Mouse (Mus musculus): ENCODE data around the gene Krt73. TPM values are rescaled to one million over a fixed set of nuclear protein-coding genes. Genes with fewer than 3 reads are reported as not detected.

Gene Krt73
- polyA plus RNA-seq, 1 experiment from 2014 or later: 2.0 TPM

- 53% methylated on average over 11 of the region's 11 CpGs for WGBS
- H3K36me3 ChIP-seq (ENCODE audit: control insufficient read depth, insufficient read depth, low read length): no peaks in the 10 kb centered on the region
- H3K9me3 ChIP-seq (ENCODE audit: control insufficient read depth, low read length): no peaks in the 10 kb centered on the region
- no peak for ATAC-seq
- H3K27ac ChIP-seq (ENCODE audit: low read depth, low read length): no peak overlapping the region
- H3K9ac ChIP-seq (ENCODE audit: low read depth, low read length): no peak overlapping the region
- H3K27me3 ChIP-seq (replicated peaks; ENCODE audit: control insufficient read depth, insufficient read depth, low read length): no peaks in the 10 kb centered on the region
- H3K4me1 ChIP-seq (ENCODE audit: control insufficient read depth, insufficient read depth, low read depth, low read length): peaks cover 8% of the 10 kb centered on the region
- H3K4me2 ChIP-seq (ENCODE audit: low read length): no peak overlapping the region
- no peak overlapping the region for H3K4me3 ChIP-seq (ENCODE audit: low read length)
Observed at GRCm38 (mm10) chr15:101803052-101803822, 1.1 kb upstream of the Krt73 start.

DNA sequence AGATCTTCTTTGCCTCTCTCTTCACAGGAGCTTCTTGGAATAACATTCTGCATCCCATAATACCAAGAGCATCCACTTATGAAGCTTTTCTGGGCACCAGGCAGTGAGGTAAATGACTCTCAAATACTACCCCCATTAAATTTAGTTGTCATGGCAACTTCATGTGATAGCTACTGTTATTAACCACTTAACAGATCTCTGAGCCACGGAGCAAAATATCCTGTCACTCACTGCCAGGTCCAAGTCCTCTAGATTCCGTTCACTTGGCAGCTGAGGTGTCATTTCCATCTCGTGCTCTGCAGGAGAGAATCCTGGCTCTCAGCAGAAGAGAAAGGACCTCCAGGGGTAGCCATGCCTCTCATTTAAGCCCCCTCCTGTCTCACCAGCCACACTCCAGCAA is 11.3 kb downstream of the Krt73 start:
- H3K4me3 ChIP-seq (ENCODE audit: low read length): no peak overlapping the region
- H3K9ac ChIP-seq (ENCODE audit: low read depth, low read length): no peak overlapping the region
- no peaks in the 10 kb centered on the region for H3K9me3 ChIP-seq (ENCODE audit: control insufficient read depth, low read length)
- 0 out of 2 replicates have a peak, but pooled peaks have one; percentile 37 for ATAC-seq
- no peaks in the 10 kb centered on the region for H3K36me3 ChIP-seq (ENCODE audit: control insufficient read depth, insufficient read depth, low read length)
- H3K4me1 ChIP-seq (ENCODE audit: control insufficient read depth, insufficient read depth, low read depth, low read length): peaks cover 3% of the 10 kb centered on the region; the same call in 1 of the 2 replicates
- WGBS: 19% methylated on average over 3 of the region's 3 CpGs
- no peaks in the 10 kb centered on the region for H3K27me3 ChIP-seq (replicated peaks; ENCODE audit: control insufficient read depth, insufficient read depth, low read length)
- no peak overlapping the region for H3K4me2 ChIP-seq (ENCODE audit: low read length)
- H3K27ac ChIP-seq (ENCODE audit: low read depth, low read length): no peak overlapping the region

GRCm38 (mm10) chr15:101786360-101786759 is 15.8 kb downstream of the Krt73 start, which contains the start of gene Krt72:
TSS of gene Krt72 (minus strand) at chr15:101786460.
- Histone ChIP-seq H3K4me3 (ENCODE audit: low read length) (no peak within 1 kb of the TSS), H3K36me3 (ENCODE audit: control insufficient read depth, insufficient read depth, low read length) (no peaks in the 10 kb centered on the region), H3K27ac (ENCODE audit: low read depth, low read length) (no peak within 1 kb of the TSS), H3K9ac (ENCODE audit: low read depth, low read length) (no peak within 1 kb of the TSS), H3K27me3 (replicated peaks; ENCODE audit: control insufficient read depth, insufficient read depth, low read length) (no peaks in the 10 kb centered on the region), H3K4me2 (ENCODE audit: low read length) (no peak within 1 kb of the TSS), H3K4me1 (ENCODE audit: control insufficient read depth, insufficient read depth, low read depth, low read length) (peaks cover 3% of the 10 kb centered on the region; the same call in 1 of the 2 replicates), H3K9me3 (ENCODE audit: control insufficient read depth, low read length) (no peaks in the 10 kb centered on the region)
- ATAC-seq: no peak
- WGBS: 87% methylated on average over 18 of the region's 18 CpGs

GRCm38 (mm10) chr15:101773420-101773819 is 28.7 kb downstream of the Krt73 start:
- no peak overlapping the region for H3K4me3 ChIP-seq (ENCODE audit: low read length)
- H3K4me1 ChIP-seq (ENCODE audit: control insufficient read depth, insufficient read depth, low read depth, low read length): no peaks in the 10 kb centered on the region
- no peak overlapping the region for H3K9ac ChIP-seq (ENCODE audit: low read depth, low read length)
- no peak overlapping the region for H3K4me2 ChIP-seq (ENCODE audit: low read length)
- no peaks in the 10 kb centered on the region for H3K36me3 ChIP-seq (ENCODE audit: control insufficient read depth, insufficient read depth, low read length)
- whole genome bisulfite sequencing: 81% methylated on average over 10 of the region's 10 CpGs
- no peaks in the 10 kb centered on the region for H3K9me3 ChIP-seq (ENCODE audit: control insufficient read depth, low read length)
- ATAC-seq: no peak
- H3K27me3 ChIP-seq (replicated peaks; ENCODE audit: control insufficient read depth, insufficient read depth, low read length): no peaks in the 10 kb centered on the region
- H3K27ac ChIP-seq (ENCODE audit: low read depth, low read length): no peak overlapping the region

- Histone ChIP-seq H3K4me3 (ENCODE audit: low read length) (no peak overlapping the region), H3K27me3 (replicated peaks; ENCODE audit: control insufficient read depth, insufficient read depth, low read length) (no peaks in the 10 kb centered on the region), H3K27ac (ENCODE audit: low read depth, low read length) (no peak overlapping the region), H3K4me1 (ENCODE audit: control insufficient read depth, insufficient read depth, low read depth, low read length) (no peaks in the 10 kb centered on the region), H3K9ac (ENCODE audit: low read depth, low read length) (peak overlapping the region; percentile 41; the same call in 1 of the 2 replicates), H3K36me3 (ENCODE audit: control insufficient read depth, insufficient read depth, low read length) (no peaks in the 10 kb centered on the region), H3K9me3 (ENCODE audit: control insufficient read depth, low read length) (no peaks in the 10 kb centered on the region), H3K4me2 (ENCODE audit: low read length) (no peak overlapping the region)
- WGBS: 6% methylated on average over 5 of the region's 5 CpGs
- ATAC-seq: peak; percentile 67
Observed at GRCm38 (mm10) chr15:101772711-101773081, 29.4 kb downstream of the Krt73 start.

- H3K27me3 ChIP-seq (replicated peaks; ENCODE audit: control insufficient read depth, insufficient read depth, low read length): no peaks in the 10 kb centered on the region
- WGBS: 73% methylated on average over 5 of the region's 5 CpGs
- no peak overlapping the region for H3K27ac ChIP-seq (ENCODE audit: low read depth, low read length)
- no peak overlapping the region for H3K4me3 ChIP-seq (ENCODE audit: low read length)
- H3K9ac ChIP-seq (ENCODE audit: low read depth, low read length): peak overlapping the region; percentile 41; the same call in 1 of the 2 replicates
- H3K36me3 ChIP-seq (ENCODE audit: control insufficient read depth, insufficient read depth, low read length): no peaks in the 10 kb centered on the region
- no peak for ATAC-seq
- H3K9me3 ChIP-seq (ENCODE audit: control insufficient read depth, low read length): no peaks in the 10 kb centered on the region
- no peak overlapping the region for H3K4me2 ChIP-seq (ENCODE audit: low read length)
- no peaks in the 10 kb centered on the region for H3K4me1 ChIP-seq (ENCODE audit: control insufficient read depth, insufficient read depth, low read depth, low read length)
Observed at GRCm38 (mm10) chr15:101772080-101772710, 30.0 kb downstream of the Krt73 start.

- Histone ChIP-seq H3K4me2 (ENCODE audit: low read length) (no peak overlapping the region), H3K27me3 (replicated peaks; ENCODE audit: control insufficient read depth, insufficient read depth, low read length) (no peaks in the 10 kb centered on the region), H3K36me3 (ENCODE audit: control insufficient read depth, insufficient read depth, low read length) (no peaks in the 10 kb centered on the region), H3K4me3 (ENCODE audit: low read length) (no peak overlapping the region), H3K9me3 (ENCODE audit: control insufficient read depth, low read length) (no peaks in the 10 kb centered on the region), H3K4me1 (ENCODE audit: control insufficient read depth, insufficient read depth, low read depth, low read length) (no peaks in the 10 kb centered on the region), H3K9ac (ENCODE audit: low read depth, low read length) (no peak overlapping the region), H3K27ac (ENCODE audit: low read depth, low read length) (no peak overlapping the region)
- ATAC-seq: no peak
- WGBS: 58% methylated on average over 8 of the region's 8 CpGs
Observed at GRCm38 (mm10) chr15:101770226-101770625, 31.9 kb downstream of the Krt73 start.

Other genes with a start within 250 kb of the Krt73 start
- 0.11 and 0.29 TPM in 2 replicates for gene Krt90, start 239.4 kb downstream of the Krt73 start, polyA plus RNA-seq (2015; fragmentation: Nextera tagmentation; extraction: Ambion mirVana)
- 0.20 and 0.24 TPM in 2 replicates for gene Krt75, start 228.4 kb downstream of the Krt73 start, polyA plus RNA-seq (2015; fragmentation: Nextera tagmentation; extraction: Ambion mirVana)
- not detected in 2 replicates for gene Gm5414, start 174.2 kb downstream of the Krt73 start, polyA plus RNA-seq (2015; fragmentation: Nextera tagmentation; extraction: Ambion mirVana)
- gene Gm5478, start 155.0 kb downstream of the Krt73 start, polyA plus RNA-seq (2015; fragmentation: Nextera tagmentation; extraction: Ambion mirVana): not detected in 2 replicates
- not detected in 2 replicates for gene Krt6b, start 122.1 kb downstream of the Krt73 start, polyA plus RNA-seq (2015; fragmentation: Nextera tagmentation; extraction: Ambion mirVana)
- 0.17 and 0.18 TPM in 2 replicates for gene Krt6a, start 108.0 kb downstream of the Krt73 start, polyA plus RNA-seq (2015; fragmentation: Nextera tagmentation; extraction: Ambion mirVana)
- gene Krt5, start 89.4 kb downstream of the Krt73 start, polyA plus RNA-seq (2015; fragmentation: Nextera tagmentation; extraction: Ambion mirVana): 0.15 and 0.22 TPM in 2 replicates
- gene Krt71, start 59.2 kb downstream of the Krt73 start, polyA plus RNA-seq (2015; fragmentation: Nextera tagmentation; extraction: Ambion mirVana): 1.7 and 1.8 TPM in 2 replicates
- gene Krt72, start 15.9 kb downstream of the Krt73 start, polyA plus RNA-seq (2015; fragmentation: Nextera tagmentation; extraction: Ambion mirVana): 0.24 and 0.38 TPM in 2 replicates
- 0.20 TPM in 1 of 2 replicates, not detected in the other for gene Krt2, start 15.8 kb upstream of the Krt73 start, polyA plus RNA-seq (2015; fragmentation: Nextera tagmentation; extraction: Ambion mirVana)
- gene Krt1, start 48.4 kb upstream of the Krt73 start, polyA plus RNA-seq (2015; fragmentation: Nextera tagmentation; extraction: Ambion mirVana): 15.6 and 16.9 TPM in 2 replicates
- 0.53 and 0.56 TPM in 2 replicates for gene Krt77, start 67.4 kb upstream of the Krt73 start, polyA plus RNA-seq (2015; fragmentation: Nextera tagmentation; extraction: Ambion mirVana)
- not detected in 2 replicates for gene Krt76, start 90.6 kb upstream of the Krt73 start, polyA plus RNA-seq (2015; fragmentation: Nextera tagmentation; extraction: Ambion mirVana)
- 0.09 TPM in 1 of 2 replicates, not detected in the other for gene Krt4, start 122.4 kb upstream of the Krt73 start, polyA plus RNA-seq (2015; fragmentation: Nextera tagmentation; extraction: Ambion mirVana)
- 0.65 and 0.83 TPM in 2 replicates for gene Krt79, start 138.0 kb upstream of the Krt73 start, polyA plus RNA-seq (2015; fragmentation: Nextera tagmentation; extraction: Ambion mirVana)
- gene Krt78, start 151.9 kb upstream of the Krt73 start, polyA plus RNA-seq (2015; fragmentation: Nextera tagmentation; extraction: Ambion mirVana): 0.08 TPM in 1 of 2 replicates, not detected in the other
- 5.4 and 6.2 TPM in 2 replicates for gene Krt8, start 202.1 kb upstream of the Krt73 start, polyA plus RNA-seq (2015; fragmentation: Nextera tagmentation; extraction: Ambion mirVana)
- gene Krt18, start 225.8 kb upstream of the Krt73 start, polyA plus RNA-seq (2015; fragmentation: Nextera tagmentation; extraction: Ambion mirVana): 11.8 and 13.6 TPM in 2 replicates

All from hindbrain, embryonic 16.5 days (tissue).